Mouse (Mus musculus) brown adipose tissue, adult 24 weeks (tissue): ENCODE results near the gene Leo1. TPM values are rescaled to one million over a fixed set of nuclear protein-coding genes. Genes with fewer than 3 reads are reported as not detected.
A peak's percentile ranks its signal among the peaks of the same experiment; 100 is the strongest.

Experiments
- H3K27ac ChIP-seq: fragments of 200-500 bp; replicated peaks from 2 replicates; pipeline ENCODE4 v1.5.1; 2012; ENCODE audit warnings: low read depth, mild to moderate bottlenecking, low read length
- H3K4me1 ChIP-seq: fragments of 200-500 bp; 2 replicates; pipeline ENCODE4 v1.6.1; 2012; ENCODE audit warnings: low read length, mixed read lengths; ENCODE audit not compliant: control insufficient read depth, insufficient read depth, insufficient read length
- H3K4me3 ChIP-seq: fragments of 200-500 bp; 2 replicates; pipeline ENCODE4 v1.5.1; 2012; ENCODE audit warnings: low read depth, mild to moderate bottlenecking, low read length, moderate library complexity; ENCODE audit not compliant: insufficient read depth
- polyA plus RNA-seq: library from polyadenylated mRNA; stranded (reverse); fragments of >200 nt; gene quantifications from 2 replicates; pipeline ENCODE4 v1.2.4, GENCODE M21; 2012; ENCODE audit not compliant: missing spikeins, insufficient read depth, insufficient read length

Leo1 gene
- 19.0 and 21.4 TPM in 2 replicates for polyA plus RNA-seq

DNA sequence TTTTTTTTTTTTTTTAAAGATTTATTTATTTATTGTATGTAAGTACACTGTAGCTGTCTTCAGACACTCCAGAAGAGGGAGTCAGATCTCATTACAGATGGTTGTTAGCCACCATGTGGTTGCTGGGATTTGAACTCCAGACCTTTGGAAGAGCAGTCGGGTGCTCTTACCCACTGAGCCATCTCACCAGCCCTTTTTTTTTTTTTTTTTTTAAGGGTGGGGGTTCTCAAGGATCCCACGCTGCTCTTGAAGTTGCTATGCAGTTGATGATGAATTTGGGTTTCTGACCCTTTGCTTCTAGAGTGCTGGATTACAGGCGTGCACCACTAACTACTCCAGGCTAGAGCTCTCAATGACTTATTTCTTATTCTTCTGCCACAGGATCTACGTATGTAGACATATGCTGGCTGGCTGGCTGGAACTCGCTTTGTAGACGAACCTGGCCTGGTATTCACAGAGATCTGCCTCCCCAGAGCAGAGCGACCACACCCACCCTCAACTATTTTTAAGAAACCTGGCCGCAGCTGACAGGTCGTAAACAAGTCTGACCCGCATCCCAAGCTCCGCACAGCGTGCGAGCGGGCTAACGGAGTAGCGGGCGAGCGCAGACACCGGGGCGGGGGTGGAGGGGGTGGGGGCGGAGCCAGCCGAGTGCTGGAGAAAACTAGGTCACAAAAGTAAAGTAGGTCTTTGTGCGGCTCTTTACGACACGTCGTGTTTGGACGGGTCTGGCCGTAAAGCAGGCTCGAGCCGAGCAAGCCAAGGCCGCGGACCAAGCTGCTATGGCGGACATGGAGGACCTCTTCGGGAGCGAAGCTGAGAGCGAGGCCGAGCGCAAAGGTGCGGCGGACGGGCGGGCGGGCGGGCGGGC lies at the start of gene Leo1:
TSS of gene Leo1 (plus strand) at position 729 of the 871 bp plus-strand sequence.
- no peaks in the 10 kb centered on the region for H3K4me1 ChIP-seq
- peak within 1 kb of the TSS; percentile 76 for H3K4me3 ChIP-seq
- H3K27ac ChIP-seq = peak within 1 kb of the TSS; percentile 65

DNA sequence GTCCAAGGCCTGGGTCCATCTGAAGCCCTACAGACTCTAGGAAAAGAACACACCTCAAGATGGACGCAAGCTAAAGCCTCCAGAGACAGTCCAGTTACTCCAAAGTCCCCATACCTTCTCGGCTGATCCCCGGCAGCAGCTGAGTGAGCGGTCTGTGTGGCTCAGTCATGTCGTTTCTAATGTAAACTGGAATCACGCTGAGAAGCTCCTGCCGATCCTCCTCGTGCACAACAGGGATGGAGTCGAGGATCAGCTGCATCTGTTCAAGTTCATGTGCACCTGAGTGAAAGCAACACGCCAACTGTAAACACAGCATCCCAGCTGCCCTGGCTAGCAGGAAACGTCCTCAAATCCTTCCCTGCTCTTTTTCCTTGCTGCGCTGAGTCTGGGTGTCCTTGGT lies 48.1 kb upstream of the Leo1 start:
- Histone ChIP-seq H3K27ac (no peak overlapping the region), H3K4me1 (no peaks in the 10 kb centered on the region), H3K4me3 (no peak overlapping the region)

- Histone ChIP-seq H3K4me3 (no peak overlapping the region), H3K4me1 (peaks cover 4% of the 10 kb centered on the region; the same call in 1 of the 2 replicates), H3K27ac (no peak overlapping the region)
Observed at GRCm38 (mm10) chr9:75395971-75396370, 45.4 kb upstream of the Leo1 start.

DNA sequence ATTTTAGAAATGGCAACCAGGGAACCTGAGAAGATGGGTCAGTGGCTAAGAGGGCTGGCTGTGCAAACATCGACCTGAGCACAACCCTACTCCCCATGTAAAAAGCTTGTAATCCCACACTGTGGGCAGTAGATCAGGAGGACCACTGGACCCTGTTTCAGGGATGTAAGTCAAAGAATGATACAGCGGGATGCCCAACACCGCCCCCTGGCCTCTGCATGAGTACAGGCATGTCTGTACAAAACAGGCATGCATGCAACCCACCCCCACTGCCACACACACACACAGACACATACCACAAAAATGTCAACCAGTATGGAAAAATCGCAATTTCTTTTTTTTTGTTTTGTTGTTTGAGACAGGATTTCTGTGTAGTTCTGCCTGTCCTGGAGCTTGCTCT lies 42.3 kb upstream of the Leo1 start:
- H3K27ac ChIP-seq = no peak overlapping the region
- peaks cover 17% of the 10 kb centered on the region for H3K4me1 ChIP-seq
- no peak overlapping the region for H3K4me3 ChIP-seq

DNA sequence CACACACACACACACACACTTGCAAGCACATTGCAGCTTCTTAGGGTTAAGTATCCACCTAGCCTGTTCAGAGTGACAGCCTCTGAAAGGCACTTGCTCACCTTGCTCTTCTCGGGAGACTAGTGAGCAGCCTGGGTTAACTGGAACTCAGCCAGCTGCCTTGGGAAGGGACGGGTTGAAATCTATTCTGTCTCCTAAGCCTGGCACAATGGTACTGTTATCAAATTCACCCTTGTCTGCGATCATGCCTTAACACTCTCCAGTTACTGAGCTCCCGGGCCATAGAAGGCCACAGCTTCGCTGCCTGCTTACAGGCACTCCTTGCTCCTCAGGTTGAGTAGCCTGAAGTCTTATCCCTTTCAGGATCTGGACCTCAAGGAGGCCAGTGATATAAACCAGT lies 40.7 kb upstream of the Leo1 start:
- H3K4me3 ChIP-seq = no peak overlapping the region
- peaks cover 22% of the 10 kb centered on the region for H3K4me1 ChIP-seq
- no peak overlapping the region for H3K27ac ChIP-seq

DNA sequence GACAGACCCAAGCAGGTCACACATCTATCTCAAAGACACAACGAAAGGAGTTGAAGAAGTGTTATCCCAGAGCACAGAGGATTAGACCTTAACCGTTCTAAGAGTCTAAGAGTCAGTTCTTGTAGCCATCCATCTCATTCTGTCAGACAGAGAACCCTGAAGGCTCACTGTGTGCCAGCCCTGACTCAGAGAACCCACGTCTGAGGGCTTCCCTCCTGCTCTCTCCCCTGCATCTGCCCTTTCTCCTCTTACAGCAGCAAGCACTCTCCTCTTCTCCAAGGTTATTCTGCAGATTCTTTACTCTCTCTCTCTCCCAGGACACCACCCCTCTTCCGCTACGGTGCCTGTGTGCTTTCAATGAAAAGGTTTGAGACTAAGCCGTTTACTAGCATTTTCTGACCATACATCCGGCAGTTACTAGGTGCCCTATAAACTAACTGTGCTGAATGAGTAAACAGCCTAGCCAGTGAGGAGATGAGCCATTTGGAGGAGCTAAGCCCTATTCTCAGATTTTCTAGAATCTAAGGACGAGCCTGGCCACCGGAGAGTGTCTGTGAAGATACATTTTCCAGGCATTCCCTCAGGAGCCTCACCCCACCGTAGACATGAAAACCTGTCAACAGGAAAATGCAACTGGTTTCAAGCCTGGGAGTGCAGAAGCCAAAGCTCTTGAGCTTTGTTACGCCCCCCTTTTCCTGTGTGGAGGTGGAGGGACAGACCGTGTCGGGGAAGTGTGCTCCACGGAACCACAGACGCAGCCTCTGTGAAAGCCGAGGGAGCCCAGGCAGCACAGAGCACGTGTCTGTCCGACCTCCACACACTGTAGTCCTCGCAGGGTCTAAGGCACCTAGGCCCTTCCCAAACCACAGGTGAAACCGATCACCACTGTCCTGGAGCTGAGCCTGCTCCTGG lies 39.5 kb upstream of the Leo1 start:
- no peak overlapping the region for H3K4me3 ChIP-seq
- H3K27ac ChIP-seq = 0 out of 2 replicates have a peak overlapping the region, but pooled peaks have one; percentile 0
- peaks cover 23% of the 10 kb centered on the region for H3K4me1 ChIP-seq

GRCm38 (mm10) chr9:75403520-75403919 lies 37.8 kb upstream of the Leo1 start:
- Histone ChIP-seq H3K4me3 (no peak overlapping the region), H3K4me1 (peaks cover 26% of the 10 kb centered on the region), H3K27ac (no peak overlapping the region)

GRCm38 (mm10) chr9:75406121-75406520 lies 35.2 kb upstream of the Leo1 start:
- Histone ChIP-seq H3K4me3 (no peak overlapping the region), H3K27ac (no peak overlapping the region), H3K4me1 (peaks cover 23% of the 10 kb centered on the region)

GRCm38 (mm10) chr9:75407803-75408202 lies 33.5 kb upstream of the Leo1 start:
- peak overlapping the region; percentile 21; the same call in 1 of the 2 replicates for H3K4me3 ChIP-seq
- H3K27ac ChIP-seq = no peak overlapping the region
- peaks cover 16% of the 10 kb centered on the region for H3K4me1 ChIP-seq

DNA sequence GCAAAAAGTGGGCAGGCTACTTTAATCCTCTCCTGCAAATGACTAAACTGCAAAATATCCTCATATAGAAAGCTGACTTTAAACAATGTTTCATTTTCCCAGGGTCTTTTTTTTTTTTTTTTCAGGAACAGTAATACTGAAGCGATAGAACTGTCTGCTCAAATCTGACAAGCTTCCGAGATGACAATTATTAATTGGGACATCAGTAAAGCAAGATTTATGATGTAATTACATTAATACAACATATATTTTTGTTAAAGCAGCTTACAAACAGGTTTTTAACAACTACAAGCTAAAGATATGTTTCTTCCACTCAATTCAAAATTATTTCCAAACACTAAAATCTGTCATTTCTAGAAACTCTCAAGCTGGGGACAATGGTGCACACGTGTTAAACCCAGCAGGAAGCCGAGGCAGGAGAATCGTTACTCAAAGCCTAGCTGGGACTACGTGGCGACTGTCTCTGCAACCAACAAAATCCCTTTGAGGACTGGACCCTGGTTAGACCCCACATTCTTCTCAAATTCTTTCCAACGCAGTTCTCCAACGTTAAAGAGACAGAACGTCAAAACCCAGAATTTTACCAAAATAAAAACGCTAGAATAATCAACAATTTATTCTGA lies 33.0 kb upstream of the Leo1 start:
- Histone ChIP-seq H3K27ac (peak overlapping the region; percentile 53), H3K4me1 (peaks cover 11% of the 10 kb centered on the region; the same call in 1 of the 2 replicates), H3K4me3 (peak overlapping the region; percentile 96)

- Histone ChIP-seq H3K27ac (peak overlapping the region; percentile 96), H3K4me1 (peaks cover 10% of the 10 kb centered on the region; the same call in 1 of the 2 replicates), H3K4me3 (peak overlapping the region; percentile 96)
Observed at GRCm38 (mm10) chr9:75409031-75409851, 32.1 kb upstream of the Leo1 start.

DNA sequence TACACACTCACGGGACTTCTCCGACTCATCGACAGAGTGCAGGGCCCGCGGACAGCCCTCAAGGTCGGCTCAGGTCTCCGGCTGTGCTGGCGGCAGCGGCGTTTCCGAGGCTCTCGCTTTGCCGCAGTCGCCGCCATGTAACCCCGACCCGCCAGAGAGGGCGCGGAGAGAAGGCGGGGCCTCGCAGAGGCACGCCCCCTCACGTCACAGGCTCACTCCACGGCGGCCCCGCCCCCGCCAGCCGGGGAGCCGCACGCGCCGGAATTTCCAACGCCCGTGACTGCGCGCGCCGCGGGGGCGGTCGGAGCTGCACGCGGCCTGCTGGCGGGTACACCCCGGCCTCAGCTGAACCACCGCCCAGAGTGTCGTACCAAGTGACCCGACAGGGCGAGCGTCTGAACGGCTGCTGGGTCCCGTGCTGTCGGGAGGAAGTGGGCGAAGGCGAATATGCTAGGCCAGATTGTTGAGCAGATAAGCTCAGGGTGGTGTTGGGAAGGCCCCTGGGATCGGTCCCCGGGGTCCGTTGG lies 31.4 kb upstream of the Leo1 start, which contains the start of gene Mapk6:
TSS of gene Mapk6 (minus strand) at position 154 of the 527 bp plus-strand sequence.
- Histone ChIP-seq H3K4me1 (peaks cover 7% of the 10 kb centered on the region; the same call in 1 of the 2 replicates), H3K4me3 (peak within 1 kb of the TSS; percentile 96)

DNA sequence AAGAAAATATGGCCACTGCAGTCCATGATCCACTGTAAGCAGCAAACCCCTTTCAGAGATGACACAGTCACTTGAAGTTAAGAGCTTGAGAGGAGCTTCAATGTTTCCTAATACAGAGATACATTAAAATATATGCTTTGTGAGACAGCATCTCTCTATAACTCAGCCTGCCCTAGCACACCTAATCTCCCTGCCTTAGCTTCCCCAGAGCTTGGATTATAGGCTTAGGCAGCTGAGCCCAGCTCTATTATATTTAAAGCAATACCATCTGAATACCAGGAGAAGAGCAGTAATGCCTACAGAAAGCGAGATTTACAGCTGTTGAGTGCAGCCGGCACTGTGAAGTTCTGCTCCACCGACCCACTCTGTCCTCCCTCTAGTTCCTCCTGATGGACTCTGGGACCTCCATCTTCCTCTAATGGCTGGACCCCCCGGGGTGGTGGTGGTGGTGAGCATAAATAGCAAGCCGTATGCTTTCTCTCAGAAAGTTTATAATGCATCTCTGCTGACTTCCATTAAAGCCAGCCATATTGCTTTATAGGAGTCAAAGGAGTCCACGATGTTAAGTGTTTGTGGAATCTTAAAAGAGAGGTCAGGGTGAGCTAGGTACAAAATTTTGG lies 30.3 kb upstream of the Leo1 start:
- Histone ChIP-seq H3K27ac (no peak overlapping the region), H3K4me3 (peak overlapping the region; percentile 96; the same call in 1 of the 2 replicates), H3K4me1 (peaks cover 5% of the 10 kb centered on the region; the same call in 1 of the 2 replicates)

More for the DNA sequence above, 31.4 kb upstream of the Leo1 start, which contains the start of gene Mapk6:
- peak within 1 kb of the TSS; percentile 96 for H3K27ac ChIP-seq
